Mouse (Mus musculus) hindbrain, embryonic 11.5 days (tissue): ENCODE results near the gene Myom1. TPM values are rescaled to one million over a fixed set of nuclear protein-coding genes. Genes with fewer than 3 reads are reported as not detected.

Experiments
- ATAC-seq: fragments of 200-750 bp; cut with Nextera tagmentation; 2 replicates; pipeline ENCODE4 v1.8.0; 2017; ENCODE audit warnings: mild to moderate bottlenecking, moderate TSS enrichment, moderate library complexity; ENCODE audit not compliant: low FRiP score
- DNase-seq: peaks from one replicate; pipeline ENCODE4 v3.0.0-alpha.2; 2015; ENCODE audit warnings: low spot score
- H3K27ac ChIP-seq: fragments of 300-500 bp; sonication (generic); 2 replicates; pipeline ENCODE4 v1.5.1; 2014; ENCODE audit warnings: mild to moderate bottlenecking, low read depth, low read length
- H3K27me3 ChIP-seq: fragments of 300-500 bp; sonication (generic); 2 replicates; pipeline ENCODE4 v1.6.1; 2014; ENCODE audit warnings: mild to moderate bottlenecking, low read length, moderate library complexity, mixed read lengths; ENCODE audit not compliant: control insufficient read depth, insufficient read depth
- H3K36me3 ChIP-seq: fragments of 300-500 bp; sonication (generic); 2 replicates; pipeline ENCODE4 v1.6.1; 2014; ENCODE audit warnings: mild to moderate bottlenecking, low read length, moderate library complexity, mixed read lengths; ENCODE audit not compliant: control insufficient read depth, insufficient read depth
- H3K4me1 ChIP-seq: fragments of 300-500 bp; sonication (generic); replicated peaks from 2 replicates; pipeline ENCODE4 v1.6.1; 2014; ENCODE audit warnings: low read length, mixed read lengths; ENCODE audit not compliant: control insufficient read depth, insufficient read depth
- H3K4me2 ChIP-seq: fragments of 300-500 bp; sonication (generic); replicated peaks from 2 replicates; pipeline ENCODE4 v1.6.1; 2014; ENCODE audit warnings: mild to moderate bottlenecking, low read depth, low read length
- H3K4me3 ChIP-seq: fragments of 300-500 bp; sonication (generic); 2 replicates; pipeline ENCODE4 v1.5.1; 2014; ENCODE audit warnings: low read depth, low read length
- H3K9ac ChIP-seq: fragments of 300-500 bp; sonication (generic); 2 replicates; pipeline ENCODE4 v1.6.1; 2014; ENCODE audit warnings: low read depth, low read length
- H3K9me3 ChIP-seq: fragments of 300-500 bp; sonication (generic); 2 replicates; pipeline ENCODE4 v1.6.1; 2016; ENCODE audit warnings: low read length; ENCODE audit not compliant: control insufficient read depth
- WGBS: fragments of 180-500 bp; shearing (Covaris S2); extraction: QIAGEN DNeasy Blood & Tissue Kit; methylation state at CpG from one replicate; pipeline ENCODE4 v1.1.7; 2014; 5-methylcytosine and 5-hydroxymethylcytosine counted together
- polyA plus RNA-seq: library from polyadenylated mRNA; unstranded; fragments of >200 nt; fragmentation: Nextera tagmentation; extraction: Ambion mirVana; gene quantifications from 2 replicates; pipeline ENCODE4 v1.2.1, GENCODE M21; 2014

Gene Myom1
- polyA plus RNA-seq, 1 experiment from 2014 or later = 2.0 TPM

- Histone ChIP-seq H3K36me3 (no peaks in the 10 kb centered on the region), H3K27me3 (no peaks in the 10 kb centered on the region), H3K9ac (no peak overlapping the region), H3K4me1 (no peaks in the 10 kb centered on the region), H3K27ac (no peak overlapping the region), H3K4me2 (no peak overlapping the region), H3K9me3 (no peaks in the 10 kb centered on the region), H3K4me3 (no peak overlapping the region)
- WGBS = 75% methylated on average over 9 of the region's 9 CpGs
- ATAC-seq (no peak), DNase-seq (no peak)
Measured at GRCm38 (mm10) chr17:71069176-71069575, 66.7 kb downstream of the Myom1 start.

- H3K4me2 ChIP-seq = no peak overlapping the region
- ATAC-seq (no peak), DNase-seq (no peak)
- no peak overlapping the region for H3K9ac ChIP-seq
- no peak overlapping the region for H3K4me3 ChIP-seq
- no peaks in the 10 kb centered on the region for H3K27me3 ChIP-seq
- no peak overlapping the region for H3K27ac ChIP-seq
- WGBS = 89% methylated on average over 10 of the region's 10 CpGs
- H3K9me3 ChIP-seq = no peaks in the 10 kb centered on the region
- no peaks in the 10 kb centered on the region for H3K4me1 ChIP-seq
- no peaks in the 10 kb centered on the region for H3K36me3 ChIP-seq
Measured at GRCm38 (mm10) chr17:71071958-71072357, 69.5 kb downstream of the Myom1 start.

DNA sequence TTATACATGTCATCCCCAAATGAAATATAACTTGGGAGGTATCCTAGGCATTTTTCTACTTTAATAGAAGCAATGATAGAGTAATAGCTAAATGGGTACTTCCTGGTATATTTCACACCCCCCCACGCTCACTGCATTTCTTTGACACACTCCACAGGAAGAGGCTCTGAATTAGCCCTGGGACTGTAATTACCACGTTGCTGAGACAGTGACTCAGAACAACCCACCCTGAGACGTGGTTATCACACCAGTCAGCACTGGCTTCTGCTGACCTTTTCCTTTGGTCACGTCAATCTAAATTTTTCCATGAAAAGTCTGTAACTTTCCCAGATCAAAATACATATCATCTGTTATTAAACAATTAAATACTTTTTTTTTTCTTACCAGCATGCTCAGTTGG lies 72.0 kb downstream of the Myom1 start:
- Histone ChIP-seq H3K36me3 (no peaks in the 10 kb centered on the region), H3K4me3 (no peak overlapping the region), H3K27ac (no peak overlapping the region), H3K27me3 (no peaks in the 10 kb centered on the region), H3K4me2 (no peak overlapping the region), H3K9me3 (no peaks in the 10 kb centered on the region), H3K4me1 (no peaks in the 10 kb centered on the region), H3K9ac (no peak overlapping the region)
- DNase-seq = no peak
- 63% methylated on average over 4 of the region's 4 CpGs for WGBS
- ATAC-seq = no peak

GRCm38 (mm10) chr17:71081986-71082385 lies 79.6 kb downstream of the Myom1 start:
- H3K27me3 ChIP-seq = no peaks in the 10 kb centered on the region
- WGBS = 66% methylated on average over 7 of the region's 7 CpGs
- H3K4me3 ChIP-seq = no peak overlapping the region
- H3K9me3 ChIP-seq = no peaks in the 10 kb centered on the region
- no peaks in the 10 kb centered on the region for H3K4me1 ChIP-seq
- ATAC-seq = no peak
- H3K9ac ChIP-seq = no peak overlapping the region
- no peak overlapping the region for H3K27ac ChIP-seq
- no peak for DNase-seq
- no peak overlapping the region for H3K4me2 ChIP-seq
- H3K36me3 ChIP-seq = no peaks in the 10 kb centered on the region

DNA sequence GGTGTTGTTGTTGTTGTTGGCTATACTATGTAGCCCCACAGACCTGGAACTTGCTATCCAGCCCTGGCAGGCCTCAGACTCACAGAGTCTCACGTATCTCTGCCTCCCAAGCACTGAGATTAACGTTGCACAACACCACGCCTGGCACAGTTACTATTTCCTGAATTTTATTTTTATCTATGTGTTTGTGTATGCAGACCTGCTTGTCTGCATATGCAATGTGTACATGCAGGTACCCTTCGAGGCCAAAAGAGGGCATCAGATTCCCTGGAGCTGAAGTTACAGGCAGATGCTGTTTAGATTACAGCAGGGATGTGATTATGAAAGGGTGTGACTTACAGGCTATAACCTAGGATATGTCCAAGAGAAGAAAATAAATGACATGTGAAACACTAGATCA lies 84.5 kb downstream of the Myom1 start:
- H3K27me3 ChIP-seq = no peaks in the 10 kb centered on the region
- no peak overlapping the region for H3K27ac ChIP-seq
- no peak overlapping the region for H3K9ac ChIP-seq
- no peaks in the 10 kb centered on the region for H3K4me1 ChIP-seq
- WGBS = 89% methylated on average over 4 of the region's 4 CpGs
- no peak for DNase-seq
- no peaks in the 10 kb centered on the region for H3K36me3 ChIP-seq
- H3K9me3 ChIP-seq = no peaks in the 10 kb centered on the region
- no peak overlapping the region for H3K4me2 ChIP-seq
- no peak overlapping the region for H3K4me3 ChIP-seq
- ATAC-seq = no peak

DNA sequence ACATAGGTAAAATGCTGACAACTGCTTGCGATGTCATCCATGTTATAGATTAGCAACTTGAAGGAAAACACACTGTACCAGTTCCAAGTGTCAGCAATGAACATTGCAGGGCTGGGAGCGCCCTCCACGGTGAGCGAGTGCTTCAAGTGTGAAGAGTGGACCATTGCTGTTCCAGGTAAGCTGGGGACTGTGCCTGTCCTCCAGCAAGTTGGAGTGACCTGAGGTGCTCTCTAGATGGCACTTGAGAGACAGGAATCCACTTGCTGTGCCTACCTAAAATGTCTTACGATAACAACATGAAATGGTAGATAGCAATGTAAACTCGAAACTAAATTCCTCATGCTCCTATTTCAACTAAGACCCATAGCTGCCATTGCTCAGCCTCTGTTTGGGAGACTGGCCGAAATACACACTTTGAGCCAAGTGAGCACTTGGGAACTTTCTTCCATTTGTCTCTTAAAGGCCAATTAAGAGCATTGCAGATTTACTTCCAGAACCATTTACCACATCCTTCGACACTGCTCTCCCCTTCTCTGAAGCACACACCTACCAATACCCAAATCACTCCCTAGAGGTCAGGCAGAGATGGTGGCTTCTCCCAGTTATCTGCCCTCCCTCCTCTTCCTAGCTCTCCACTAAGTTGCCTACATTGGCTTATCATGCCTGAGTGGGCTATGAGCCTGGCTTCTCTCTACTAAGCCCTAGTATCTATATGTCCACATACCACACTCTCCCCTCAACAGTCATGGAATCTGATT lies 85.1 kb downstream of the Myom1 start:
- no peaks in the 10 kb centered on the region for H3K9me3 ChIP-seq
- no peaks in the 10 kb centered on the region for H3K36me3 ChIP-seq
- WGBS = 90% methylated on average over 8 of the region's 8 CpGs
- no peaks in the 10 kb centered on the region for H3K27me3 ChIP-seq
- no peak for ATAC-seq
- H3K9ac ChIP-seq = no peak overlapping the region
- no peak for DNase-seq
- H3K4me1 ChIP-seq = no peaks in the 10 kb centered on the region
- H3K27ac ChIP-seq = no peak overlapping the region
- no peak overlapping the region for H3K4me3 ChIP-seq
- H3K4me2 ChIP-seq = no peak overlapping the region

- Histone ChIP-seq H3K9ac (no peak overlapping the region), H3K27ac (no peak overlapping the region), H3K4me3 (no peak overlapping the region), H3K4me2 (no peak overlapping the region), H3K27me3 (no peaks in the 10 kb centered on the region), H3K9me3 (no peaks in the 10 kb centered on the region), H3K4me1 (no peaks in the 10 kb centered on the region), H3K36me3 (no peaks in the 10 kb centered on the region)
- 90% methylated on average over 3 of the region's 3 CpGs for WGBS
- DNase-seq = no peak
- no peak for ATAC-seq
Measured at GRCm38 (mm10) chr17:71088154-71088521, 85.7 kb downstream of the Myom1 start.

GRCm38 (mm10) chr17:71088991-71089434 lies 86.6 kb downstream of the Myom1 start:
- no peak for ATAC-seq
- H3K9ac ChIP-seq = no peak overlapping the region
- H3K4me3 ChIP-seq = no peak overlapping the region
- no peak overlapping the region for H3K4me2 ChIP-seq
- no peaks in the 10 kb centered on the region for H3K4me1 ChIP-seq
- H3K9me3 ChIP-seq = no peaks in the 10 kb centered on the region
- 91% methylated on average over 9 of the region's 9 CpGs for WGBS
- no peaks in the 10 kb centered on the region for H3K36me3 ChIP-seq
- DNase-seq = no peak
- no peaks in the 10 kb centered on the region for H3K27me3 ChIP-seq
- H3K27ac ChIP-seq = no peak overlapping the region

DNA sequence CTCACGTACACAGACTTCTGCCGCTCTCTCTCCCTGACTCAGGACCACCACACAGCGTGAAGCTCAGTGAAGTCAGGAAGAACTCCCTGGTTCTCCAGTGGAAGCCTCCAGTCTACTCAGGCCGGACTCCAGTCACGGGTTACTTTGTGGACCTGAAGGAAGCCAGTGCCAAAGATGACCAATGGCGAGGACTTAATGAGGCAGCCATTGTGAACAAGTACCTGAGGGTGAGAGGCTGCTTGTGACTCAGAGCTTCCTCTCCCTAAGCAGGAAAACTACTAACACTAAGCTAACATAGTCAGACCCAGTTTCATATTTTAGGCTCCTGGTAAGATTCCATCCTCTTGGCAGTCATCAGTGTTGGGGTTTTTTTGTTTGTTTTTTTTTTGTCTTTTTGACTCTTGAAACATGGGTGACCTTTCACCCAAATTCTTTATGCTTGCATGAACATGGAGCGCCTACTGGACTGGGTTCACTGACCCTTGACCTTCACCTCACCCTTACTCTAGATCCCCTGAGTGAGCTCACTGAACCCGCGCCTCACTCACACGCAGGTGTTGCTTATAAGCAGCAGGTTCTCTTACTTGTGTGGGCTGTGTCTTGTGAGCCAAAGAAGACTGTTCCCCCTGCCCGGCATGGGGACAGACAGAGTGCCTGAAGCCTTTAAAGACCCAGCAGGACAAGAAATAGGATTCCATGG lies 87.5 kb downstream of the Myom1 start:
- ATAC-seq = no peak
- Histone ChIP-seq H3K4me3 (no peak overlapping the region), H3K9ac (no peak overlapping the region), H3K4me2 (no peak overlapping the region), H3K36me3 (no peaks in the 10 kb centered on the region), H3K4me1 (no peaks in the 10 kb centered on the region), H3K27me3 (no peaks in the 10 kb centered on the region), H3K27ac (no peak overlapping the region), H3K9me3 (no peaks in the 10 kb centered on the region)
- DNase-seq = no peak
- WGBS = 67% methylated on average over 11 of the region's 11 CpGs
